7 mouse cellular contexts compared by ENCODE assay signal in the genomic region with DNA sequence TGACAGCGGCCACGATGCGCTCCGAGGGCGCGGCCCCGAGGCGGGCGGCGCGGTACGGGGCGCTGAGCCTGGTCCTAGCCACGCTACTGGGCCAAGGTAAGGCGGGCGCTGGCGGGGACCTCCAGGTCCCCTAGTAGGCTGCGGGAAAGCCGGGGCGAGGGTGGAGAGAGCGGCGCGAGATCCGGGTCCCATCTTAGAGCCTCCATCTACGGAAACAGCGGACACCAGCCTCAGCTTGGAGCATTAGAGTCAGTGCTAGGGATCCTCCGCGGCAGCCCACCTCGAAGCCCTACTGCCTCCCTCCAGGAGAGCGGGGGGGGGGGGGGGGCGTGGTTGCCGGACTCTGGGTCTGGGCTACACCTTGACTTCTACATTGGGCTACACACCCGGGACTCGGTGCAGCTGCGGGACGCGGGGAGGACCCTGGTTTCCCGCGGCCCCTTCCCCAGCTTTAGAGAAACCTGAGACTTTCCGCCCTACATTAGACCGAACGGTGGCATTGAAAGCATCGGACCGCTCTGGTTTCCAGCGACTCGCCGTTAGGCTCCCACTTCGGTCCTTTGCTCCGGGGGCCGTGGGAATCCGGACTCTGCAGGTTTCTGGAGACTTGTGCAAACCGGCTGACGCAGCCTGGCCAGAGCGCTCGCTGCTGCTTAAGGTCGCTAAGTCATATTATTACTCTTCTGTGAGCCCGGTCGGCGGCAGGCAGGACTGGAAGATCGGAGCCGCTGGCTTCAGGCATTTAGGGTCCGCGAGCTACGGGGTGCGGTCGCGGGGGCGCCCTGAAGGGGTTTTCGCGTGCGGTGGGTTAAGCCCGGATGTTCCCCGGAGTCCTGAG. TPM values are rescaled to one million over a fixed set of nuclear protein-coding genes. Genes with fewer than 3 reads are reported as not detected.
DNase-seq lines count a peak whose midpoint lies in the region; ATAC-seq lines count a peak whose summit lies in the region.

No protein-coding gene starts in this region.

- under 1% methylated on average over 68 of the region's 73 CpGs for WGBS in lung, embryonic 15.5 days
- WGBS in hindbrain, embryonic 11.5 days: under 1% methylated on average over 69 of the region's 73 CpGs

- H3K27me3 ChIP-seq in lung, embryonic 15.5 days: peaks cover 11% of the 10 kb centered on the region; the same call in 1 of the 2 replicates
- peaks cover 17% of the 10 kb centered on the region for H3K27me3 ChIP-seq in hindbrain, embryonic 11.5 days (ENCODE audit: control insufficient read depth, insufficient read depth, low read length)

- peaks cover 24% of the 10 kb centered on the region for H3K4me1 ChIP-seq in lung, embryonic 15.5 days
- 0 out of 2 replicates have a peak, but pooled peaks cover 2% of the 10 kb centered on the region for H3K4me1 ChIP-seq in hindbrain, embryonic 11.5 days (replicated peaks; ENCODE audit: control insufficient read depth, insufficient read depth, low read length)

- H3K27ac ChIP-seq in lung, embryonic 15.5 days: peak overlapping the region; percentile 26; the same call in 1 of the 2 replicates
- no peak overlapping the region for H3K27ac ChIP-seq in hindbrain, embryonic 11.5 days (ENCODE audit: low read depth, low read length)

- H3K9me3 ChIP-seq in lung, embryonic 15.5 days: no peaks in the 10 kb centered on the region
- no peaks in the 10 kb centered on the region for H3K9me3 ChIP-seq in hindbrain, embryonic 11.5 days (ENCODE audit: control insufficient read depth, low read length)

- no peak for DNase-seq in lung, postnatal 36 days
- peak; percentile 44 to 49 for DNase-seq in cerebellum, postnatal 10 days
- DNase-seq in hindbrain, embryonic 11.5 days (ENCODE audit: low spot score): peak; percentile 62
- peak; percentile 20 for DNase-seq in lung, postnatal 14 days
- DNase-seq in MN1 (ENCODE audit: low spot score): no peak
- no peak for DNase-seq in thymus, postnatal 0 days (ENCODE audit: low spot score)

- peak; percentile 2; the same call in 1 of the 2 replicates for ATAC-seq in lung, embryonic 15.5 days (ENCODE audit: borderline replicate concordance, extremely low read depth, low FRiP score, low TSS enrichment)
- peak; percentile 83 for ATAC-seq in hindbrain, embryonic 11.5 days (ENCODE audit: low FRiP score)

- H3K36me3 ChIP-seq in lung, embryonic 15.5 days: no peaks in the 10 kb centered on the region
- no peaks in the 10 kb centered on the region for H3K36me3 ChIP-seq in hindbrain, embryonic 11.5 days (ENCODE audit: control insufficient read depth, insufficient read depth, low read length)

- H3K9ac ChIP-seq in lung, embryonic 15.5 days: peak overlapping the region; percentile 60
- peak overlapping the region; percentile 55 for H3K9ac ChIP-seq in hindbrain, embryonic 11.5 days (ENCODE audit: low read depth, low read length)

- H3K4me3 ChIP-seq in lung, embryonic 15.5 days: peak overlapping the region; percentile 74
- peak overlapping the region; percentile 61 for H3K4me3 ChIP-seq in hindbrain, embryonic 11.5 days (ENCODE audit: low read depth, low read length)

- H3K4me2 ChIP-seq in lung, embryonic 15.5 days: peak overlapping the region; percentile 85
- H3K4me2 ChIP-seq in hindbrain, embryonic 11.5 days (replicated peaks; ENCODE audit: low read depth, low read length): peak overlapping the region; percentile 81

RNA-seq across cellular contexts. Expression of gene Tmem132c, which starts 0.5 kb away (rescaled TPM):
- 17.5 and 18.3 TPM in 2 replicates for polyA plus RNA-seq in lung, embryonic 15.5 days (2015; fragmentation: Nextera tagmentation; extraction: Ambion mirVana)
- 18.6 and 21.1 TPM in 2 replicates for polyA plus RNA-seq in hindbrain, embryonic 11.5 days (2014; fragmentation: Nextera tagmentation; extraction: Ambion mirVana)
- polyA plus RNA-seq in thymus, postnatal 0 days (2015; fragmentation: Nextera tagmentation; extraction: Ambion mirVana): 0.26 and 0.51 TPM in 2 replicates

Comparison
In these comparisons a context has a peak if more than half of its experiments do, and no peak if none do; other contexts are left out.
1. DNase-seq: peak in cerebellum, postnatal 10 days (2 of 2), hindbrain, embryonic 11.5 days (single experiment) and lung, postnatal 14 days (single experiment); none in lung, postnatal 36 days (single experiment), MN1 (single experiment) and thymus, postnatal 0 days (single experiment).
2. RNA of gene Tmem132c, which starts 0.5 kb away (polyA plus RNA-seq): 18.6 to 21.1 TPM in hindbrain, embryonic 11.5 days and 17.5 to 18.3 TPM in lung, embryonic 15.5 days; 0.26 to 0.51 TPM in thymus, postnatal 0 days; every median in the first group is over 10 times any median in the second.